Mouse (Mus musculus): ENCODE measurements around the gene Tufm.

GRCm38 (mm10) chr7:126450641-126451040, 36.5 kb upstream of the Tufm start:
- TF ChIP-seq CTCF (IDR thresholded peaks at IDR 0.05; ENCODE audit: borderline replicate concordance, insufficient read depth, low read length), result no peak
- no peak for TF ChIP-seq POLR2A (IDR thresholded peaks at IDR 0.05; ENCODE audit: low read depth, low read length)
